Mouse (Mus musculus): ENCODE results near the gene Six2.

- TF ChIP-seq CTCF (IDR thresholded peaks at IDR 0.05; ENCODE audit: low read depth) (no peak; the same call in 1 of the 2 replicates), EP300 (IDR thresholded peaks at IDR 0.05; ENCODE audit: low read depth) (no peak)
Measured at GRCm38 (mm10) chr17:85694499-85694898, 6.4 kb upstream of the Six2 start.

Data from heart, postnatal 0 days (tissue).